Mouse (Mus musculus) forelimb bud, embryonic 11.5 days (tissue): ENCODE data around the gene Plxna4.

Experiments
- DNase-seq: peaks from one replicate; pipeline ENCODE4 v3.0.0-alpha.2; 2012; ENCODE audit warnings: low read depth, low spot score

Plxna4 gene

DNA sequence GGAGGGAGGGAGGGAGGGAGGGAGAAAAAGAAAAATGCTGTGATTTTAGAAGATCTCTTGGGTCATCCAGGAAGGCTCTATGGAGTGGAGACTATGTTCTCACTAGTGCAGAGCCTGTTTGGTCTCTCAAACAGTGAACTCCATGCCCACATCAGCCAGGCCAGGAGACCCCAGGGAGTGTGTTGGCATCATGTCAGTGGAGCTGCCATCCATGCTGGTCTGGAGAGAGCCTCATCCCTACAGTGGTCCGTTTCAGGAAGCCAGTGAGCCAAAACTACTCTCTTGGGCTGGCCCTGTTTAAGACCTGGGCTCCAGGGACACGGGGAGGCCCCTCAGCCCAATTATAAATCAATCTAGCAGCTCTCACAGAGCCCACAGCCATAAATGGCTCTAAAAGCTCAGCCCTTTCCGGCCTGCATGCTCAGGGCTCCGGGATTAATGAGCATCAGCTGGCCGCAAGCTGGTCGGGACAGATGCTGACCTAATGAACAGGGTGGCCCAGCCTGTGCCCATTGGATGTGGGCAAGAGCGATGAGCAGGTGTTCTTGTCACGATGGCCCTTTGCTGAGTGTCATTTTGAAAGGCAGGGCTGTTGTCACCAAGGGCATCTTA is 180.3 kb downstream of the Plxna4 start:
- peak; percentile 71 for DNase-seq

DNA sequence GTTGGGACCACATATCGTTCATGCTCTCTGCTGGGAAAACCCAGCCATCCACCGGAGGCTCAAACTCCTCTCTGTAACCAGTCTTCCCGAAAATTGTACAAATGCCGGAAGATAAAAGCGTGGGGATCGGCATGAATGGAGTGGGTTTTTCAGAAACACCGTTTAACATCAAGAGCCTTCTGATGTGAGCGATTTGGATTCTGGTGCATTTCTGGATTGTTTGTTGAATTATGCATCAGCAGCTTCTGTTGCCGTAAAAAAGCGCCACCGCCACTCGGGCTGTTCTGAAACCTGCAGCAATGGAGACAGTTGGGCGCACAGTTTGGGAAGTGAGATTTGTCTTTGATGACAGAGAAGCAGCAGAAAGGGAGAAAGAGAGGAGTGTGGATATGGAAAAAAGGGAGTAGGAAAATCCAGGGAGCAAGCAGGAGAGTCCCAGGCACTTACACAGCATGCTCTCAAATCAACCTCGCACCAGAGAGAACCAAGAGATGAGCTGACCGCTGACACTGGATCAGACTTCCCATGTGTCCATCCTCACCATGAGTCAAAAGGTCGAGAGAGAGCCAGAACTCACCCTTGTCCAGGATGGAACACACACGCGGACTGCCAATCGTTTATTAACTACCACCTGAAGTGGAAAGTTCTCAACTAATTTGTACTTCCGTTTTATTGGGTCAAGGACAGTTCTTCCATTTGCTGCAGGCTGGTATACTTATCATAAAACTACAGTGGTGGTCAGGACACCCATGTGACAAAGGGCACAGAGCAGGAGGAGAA is 181.5 kb downstream of the Plxna4 start:
- no peak for DNase-seq

DNA sequence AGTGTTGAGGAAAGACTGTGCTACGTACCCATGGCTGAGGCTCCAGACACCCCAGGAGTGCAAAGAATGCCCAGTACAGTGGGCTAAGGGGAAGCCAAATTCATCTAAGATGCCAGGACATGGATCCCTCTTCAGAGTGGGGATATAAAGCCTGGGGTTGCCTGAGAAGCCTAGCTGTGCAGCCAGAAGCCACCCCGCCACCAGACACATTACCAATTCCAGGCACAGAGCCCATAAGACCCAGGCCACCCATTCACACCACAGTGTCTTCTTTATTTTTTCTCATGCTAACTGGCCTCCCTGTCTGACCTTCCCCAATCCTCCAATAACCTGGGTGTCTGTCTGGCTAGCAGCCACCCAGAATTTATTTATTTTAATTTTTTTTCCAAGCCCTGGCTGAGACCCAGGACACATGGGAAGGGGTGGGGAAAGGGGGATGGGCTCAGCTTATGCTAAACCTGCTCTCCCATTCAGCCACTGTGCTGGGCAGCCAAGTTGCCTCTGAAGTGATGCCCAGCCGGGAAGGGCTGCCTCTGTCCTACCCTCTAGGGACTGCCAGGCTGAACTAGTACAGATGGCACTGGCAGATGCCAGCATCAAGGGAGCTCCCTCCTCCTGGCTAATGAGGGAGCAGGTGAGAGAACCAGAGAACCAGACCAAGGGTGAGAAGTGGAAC is 185.3 kb downstream of the Plxna4 start:
- DNase-seq = no peak

DNA sequence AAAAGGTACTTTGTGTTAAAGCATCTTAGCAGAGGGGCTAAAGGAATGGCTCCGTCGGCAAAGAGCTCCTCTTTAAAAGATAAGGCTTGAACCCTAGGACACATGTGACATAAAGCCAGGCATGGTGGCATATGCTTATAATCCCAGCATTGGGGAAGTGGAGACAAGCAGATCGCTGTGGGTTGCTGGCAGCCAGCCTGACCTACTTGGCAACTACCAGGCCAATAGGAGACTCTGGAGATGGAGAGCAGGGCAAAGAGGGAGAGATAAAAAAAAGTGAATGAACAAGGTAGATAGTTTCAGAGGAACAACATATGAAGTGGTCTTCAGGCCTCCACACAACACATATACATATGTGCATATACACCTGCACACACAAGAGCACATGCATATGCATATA is 189.7 kb downstream of the Plxna4 start:
- no peak for DNase-seq

DNA sequence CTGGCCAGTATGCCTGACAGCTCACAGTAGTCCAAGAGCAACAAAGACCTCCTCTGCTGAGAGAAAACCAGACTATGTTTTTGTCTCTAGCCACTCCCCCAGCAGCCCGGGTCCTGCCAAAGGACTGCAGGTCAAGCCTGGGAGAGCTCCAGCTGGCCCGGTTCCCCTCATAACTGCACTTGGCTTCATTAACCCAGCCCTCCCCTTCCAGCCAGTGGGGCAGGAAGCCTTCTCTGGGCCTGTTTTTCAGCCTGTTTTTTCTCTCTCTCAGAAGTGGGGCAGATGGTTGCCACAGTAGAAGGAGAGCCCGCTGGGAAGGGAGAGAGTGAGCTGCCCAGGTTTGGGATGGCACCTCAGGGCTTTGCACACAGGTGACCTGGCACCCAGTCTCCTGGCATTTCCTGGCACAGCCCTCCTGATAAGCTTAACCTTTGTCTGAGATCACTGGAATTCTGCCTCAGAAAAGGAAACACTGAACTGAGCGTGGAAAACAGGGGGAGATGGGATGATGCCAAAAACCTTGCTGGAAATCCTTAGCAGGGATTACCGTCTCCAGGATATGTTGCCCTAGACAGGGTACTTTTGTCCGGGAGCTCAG is 190.8 kb downstream of the Plxna4 start:
- no peak for DNase-seq

DNA sequence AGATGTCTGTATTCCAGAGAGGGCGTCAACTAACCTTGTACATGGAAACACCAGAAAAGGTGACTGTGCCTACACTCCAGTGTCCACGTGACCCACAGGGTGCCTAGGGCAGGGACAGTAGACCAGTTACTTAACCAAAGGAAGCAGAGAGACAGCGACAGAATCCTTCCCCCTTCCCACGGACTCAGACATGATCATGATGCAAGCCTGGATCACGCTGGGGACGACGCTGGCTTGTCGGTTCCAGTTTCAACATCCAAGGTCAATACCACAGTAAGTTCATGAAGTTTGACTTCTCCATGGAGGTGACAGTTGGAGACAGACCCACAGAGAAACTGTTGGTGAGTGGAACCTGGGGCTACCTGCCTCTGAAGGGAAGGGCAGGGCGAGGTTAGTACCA is 192.6 kb downstream of the Plxna4 start:
- DNase-seq = no peak

DNA sequence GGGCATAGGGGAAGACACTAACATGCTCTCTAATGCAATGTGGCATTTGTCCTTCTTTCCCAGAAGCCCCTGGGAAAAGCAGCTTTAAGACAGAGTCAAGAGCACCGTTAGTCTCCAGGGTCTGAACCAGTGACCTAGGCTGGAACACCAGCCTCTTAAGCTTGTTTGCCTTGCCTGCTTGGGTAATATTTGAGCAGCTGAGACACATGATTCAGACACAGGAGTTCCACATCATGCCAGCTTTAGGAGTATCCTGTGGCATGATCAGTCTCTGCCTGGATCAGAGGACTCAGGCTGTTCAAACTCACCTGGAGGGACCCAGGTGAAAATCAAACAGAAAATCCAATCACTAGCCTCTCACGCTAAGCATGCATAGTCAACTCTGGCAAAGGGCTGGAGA is 195.7 kb downstream of the Plxna4 start:
- DNase-seq = no peak

DNA sequence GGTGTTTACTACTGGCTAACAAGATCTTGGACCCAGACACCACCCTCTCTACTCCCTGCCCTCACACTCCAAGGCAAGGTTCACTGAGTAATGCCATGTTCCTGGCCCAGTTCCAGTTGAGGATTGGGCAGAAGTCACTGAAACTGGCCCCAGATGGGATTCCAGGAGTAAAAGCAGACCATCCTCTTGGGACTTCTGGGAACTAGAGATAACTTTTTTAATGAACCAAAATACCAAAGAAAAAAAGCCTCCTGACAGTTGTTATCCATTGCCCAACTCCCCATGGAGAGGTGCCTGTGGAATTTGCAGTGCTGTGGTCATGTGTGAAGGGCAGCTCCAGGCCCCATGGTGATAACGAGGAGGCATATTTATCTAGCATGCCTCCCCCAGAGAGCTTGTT is 199.7 kb downstream of the Plxna4 start:
- no peak for DNase-seq

DNA sequence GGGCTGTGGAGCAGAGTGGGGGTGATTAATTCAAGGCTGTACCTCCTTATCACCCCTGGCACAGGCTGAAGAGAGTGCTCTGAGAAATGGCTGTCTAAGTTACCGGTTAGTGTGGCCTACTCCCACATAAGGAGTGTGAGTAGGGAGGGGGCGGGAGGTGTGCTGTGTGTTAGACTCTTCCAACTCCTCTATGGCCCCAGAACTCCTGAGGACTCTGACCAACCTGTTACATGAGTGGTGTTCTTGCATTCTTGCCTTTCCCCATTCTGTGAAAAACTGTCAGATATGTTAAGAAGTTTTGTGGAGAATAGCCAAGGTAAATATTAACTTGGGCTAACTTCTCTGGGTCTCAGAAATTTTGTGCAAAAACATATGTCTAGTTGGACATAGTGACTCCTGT is 201.1 kb downstream of the Plxna4 start:
- no peak for DNase-seq

DNA sequence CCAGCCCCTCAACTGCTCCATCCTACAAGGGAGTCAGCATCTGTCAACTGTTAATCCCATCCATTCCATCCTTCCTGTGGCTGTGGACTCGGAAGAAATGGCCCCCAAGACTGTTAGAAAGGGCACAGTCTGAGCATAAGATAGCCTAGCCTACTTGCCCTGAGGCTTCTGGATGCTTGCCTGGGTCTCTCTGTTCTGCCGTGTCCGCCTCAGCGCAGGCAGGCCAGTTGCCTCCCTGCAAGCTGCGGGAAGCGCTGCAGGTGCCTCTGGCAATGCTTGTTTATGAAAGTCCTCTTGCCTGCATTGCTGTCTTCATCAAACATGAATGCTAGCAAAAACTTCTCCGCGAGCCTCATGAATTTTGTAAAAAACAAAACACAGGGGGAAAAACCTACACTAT is 203.1 kb downstream of the Plxna4 start:
- DNase-seq = no peak

DNA sequence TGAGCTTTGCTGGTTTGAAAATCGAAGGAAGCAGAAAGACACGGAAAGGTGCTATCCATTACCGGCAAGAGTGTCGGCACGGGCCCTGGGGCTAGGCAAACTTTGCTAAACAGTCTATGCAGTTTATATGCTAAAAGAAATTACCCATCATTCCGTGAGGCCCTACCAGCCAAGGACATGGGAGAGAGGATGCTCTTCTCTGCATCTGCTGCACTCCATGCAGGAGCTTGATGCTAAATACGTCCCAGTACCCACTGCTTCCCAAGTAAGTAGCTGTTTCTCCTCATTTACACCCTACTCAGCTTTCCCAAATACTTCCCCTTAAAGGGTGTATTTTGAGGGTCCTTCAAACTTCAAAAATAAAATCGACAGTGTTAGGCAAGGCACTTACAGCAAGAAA is 203.6 kb downstream of the Plxna4 start:
- DNase-seq = no peak

DNA sequence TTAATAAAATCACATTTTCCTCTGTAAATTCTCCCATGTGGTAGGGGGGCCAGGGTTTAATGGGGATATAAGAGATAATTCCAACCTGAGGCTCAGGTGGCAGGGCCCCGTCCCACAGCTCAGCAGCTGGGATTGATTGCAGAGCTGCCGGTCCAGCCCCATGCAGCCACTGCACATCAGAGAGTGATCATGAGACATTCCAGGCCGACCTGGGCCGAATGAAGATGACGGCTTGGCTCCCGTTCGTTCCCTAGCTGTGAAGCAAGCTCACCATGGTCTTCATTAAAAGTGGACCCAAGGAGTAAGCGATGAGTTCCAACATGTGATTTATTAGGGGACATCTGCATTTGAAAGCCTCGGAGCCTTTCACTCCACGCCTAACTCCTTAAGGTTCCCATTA is 206.5 kb downstream of the Plxna4 start:
- peak; percentile 64 for DNase-seq

DNA sequence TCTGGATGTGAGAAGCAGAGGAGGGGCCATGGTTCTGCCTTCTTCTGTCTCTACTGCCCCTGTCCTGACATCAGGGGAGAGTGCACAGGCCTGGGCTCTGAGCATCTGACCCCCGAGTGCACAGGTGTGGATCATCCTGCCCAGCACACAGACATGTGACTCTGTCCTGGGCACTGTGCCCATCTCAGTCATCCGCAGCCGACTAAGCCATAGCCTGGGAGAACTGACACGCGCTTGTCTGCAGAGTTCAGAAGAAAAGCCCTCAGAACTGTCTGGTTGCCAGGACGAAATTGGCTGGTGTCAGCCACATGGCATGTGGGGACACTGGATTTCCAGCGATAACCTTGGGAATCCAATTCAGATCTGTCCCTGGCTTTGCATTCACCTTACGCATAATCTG is 210.8 kb downstream of the Plxna4 start:
- DNase-seq = no peak

DNA sequence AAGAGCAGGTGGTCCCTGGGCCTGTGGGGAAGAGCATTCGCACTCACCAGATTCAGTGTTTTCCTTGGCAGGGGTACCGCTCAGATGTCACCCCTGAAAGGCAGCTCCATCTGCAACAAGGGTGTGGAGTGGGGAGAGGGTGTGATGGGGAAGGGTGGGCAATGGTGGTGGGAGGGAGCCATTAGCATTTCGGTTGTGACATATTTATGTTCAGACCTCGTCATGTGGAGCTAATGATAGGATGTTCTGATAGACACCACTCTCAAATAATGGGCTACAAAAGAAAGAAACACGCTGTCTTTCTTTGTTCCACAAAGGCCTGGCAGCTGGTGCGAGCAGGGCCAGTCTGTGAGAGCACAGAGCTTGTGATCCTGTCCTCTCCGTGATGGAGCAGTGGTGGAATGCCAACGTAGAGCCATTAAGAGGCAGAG is 214.0 kb downstream of the Plxna4 start:
- no peak for DNase-seq

DNA sequence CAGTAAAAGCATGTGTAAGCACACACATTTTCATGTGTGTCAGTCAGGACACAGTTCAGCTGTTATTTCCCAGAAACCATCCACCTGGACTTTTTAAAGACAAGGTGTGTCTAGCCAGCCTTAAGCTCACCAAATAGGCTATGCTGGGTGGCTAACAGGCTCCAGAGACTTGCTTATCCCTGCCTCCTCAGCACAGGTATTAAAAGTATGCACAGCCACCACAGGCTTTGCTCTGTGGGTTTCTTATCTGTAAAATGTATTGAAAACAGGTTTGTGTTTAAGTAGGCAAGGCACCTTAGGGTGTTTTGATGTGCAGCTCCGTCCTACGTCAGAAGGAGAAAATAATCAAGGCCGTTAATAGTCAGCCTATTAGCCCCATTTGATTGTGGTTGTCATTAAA is 218.9 kb downstream of the Plxna4 start:
- DNase-seq = no peak

DNA sequence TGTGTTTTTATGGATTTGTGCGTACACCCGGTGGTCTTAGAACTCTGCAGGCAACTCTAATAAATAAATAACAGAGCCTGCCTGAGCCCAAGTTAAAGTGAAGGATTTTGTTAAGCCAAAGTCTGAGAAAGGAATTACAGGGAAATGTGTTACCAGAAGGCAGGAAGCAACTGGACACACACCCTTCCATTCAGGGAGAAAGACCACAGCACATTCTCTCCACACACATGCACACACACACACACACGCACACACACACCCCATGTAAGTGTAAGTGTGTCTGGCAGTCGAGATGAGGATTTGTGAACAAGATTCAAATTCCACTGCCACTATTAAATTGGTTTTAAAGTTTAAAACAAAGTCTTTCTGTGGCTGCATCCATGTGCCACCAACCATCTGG is 219.6 kb downstream of the Plxna4 start:
- peak; percentile 60 for DNase-seq

DNA sequence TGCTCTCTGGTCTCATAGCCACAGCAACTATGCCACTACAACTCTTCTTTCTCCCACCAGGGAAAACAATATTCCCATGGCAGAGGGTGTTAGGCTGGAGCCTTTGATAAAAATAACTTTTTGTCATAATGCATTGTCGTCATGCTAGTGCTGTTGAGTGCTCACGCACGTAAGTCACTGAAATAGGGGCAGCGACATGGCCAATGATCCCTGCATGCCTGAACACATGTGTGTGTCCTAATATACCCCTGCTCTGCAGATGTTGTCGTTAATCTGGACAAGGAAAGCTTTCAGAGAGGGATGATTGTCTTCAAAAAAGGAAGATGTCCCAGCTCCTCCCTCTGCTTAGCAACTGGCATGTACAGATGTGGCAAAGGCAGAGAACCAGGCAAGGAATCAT is 223.1 kb downstream of the Plxna4 start:
- DNase-seq = no peak

DNA sequence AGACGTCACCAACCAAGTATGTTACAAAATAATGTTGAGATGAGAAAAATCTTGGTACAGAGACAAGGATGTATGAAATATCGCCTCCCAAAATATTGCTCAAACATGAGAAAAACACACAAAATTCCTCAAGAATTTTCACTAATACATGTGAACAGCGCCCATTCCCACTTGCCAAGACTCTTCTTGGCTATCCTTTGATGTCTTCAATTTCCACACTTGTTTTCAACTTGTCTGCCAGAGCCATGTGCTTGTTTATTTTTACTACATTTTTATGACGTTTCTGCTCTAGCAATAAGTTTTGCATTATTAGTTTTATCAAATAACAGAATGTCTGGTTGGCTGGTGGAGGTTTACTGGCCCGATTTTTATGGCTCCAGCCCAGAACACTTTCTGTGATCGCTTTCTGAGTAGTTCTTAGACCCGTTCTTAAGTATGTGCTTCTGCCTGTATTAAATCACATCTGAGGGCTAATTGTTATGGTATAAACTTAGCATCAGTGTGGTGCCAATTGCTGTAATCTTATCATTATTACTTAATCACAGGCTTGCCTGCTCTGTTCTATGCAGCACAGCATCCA is 224.4 kb downstream of the Plxna4 start:
- no peak for DNase-seq

DNA sequence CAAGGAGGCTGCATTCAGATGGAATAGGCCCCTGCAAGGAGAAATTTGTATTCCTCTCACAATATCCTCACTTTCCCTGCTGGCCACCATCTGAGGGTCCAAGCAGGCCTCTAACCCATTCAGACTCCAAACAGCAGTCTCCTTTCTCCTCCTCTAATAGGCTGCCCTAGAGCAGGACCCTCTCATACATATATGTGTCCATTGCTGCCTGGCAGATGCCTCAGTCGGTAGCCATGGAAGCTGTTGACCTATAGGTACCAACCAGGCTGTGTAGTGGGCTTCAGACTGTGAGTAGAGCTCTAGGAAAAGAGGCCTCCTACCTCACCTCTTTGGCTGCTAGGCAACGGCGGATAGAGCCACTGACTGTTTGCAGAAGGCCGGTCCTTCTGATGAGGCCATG is 225.6 kb downstream of the Plxna4 start:
- DNase-seq = no peak

DNA sequence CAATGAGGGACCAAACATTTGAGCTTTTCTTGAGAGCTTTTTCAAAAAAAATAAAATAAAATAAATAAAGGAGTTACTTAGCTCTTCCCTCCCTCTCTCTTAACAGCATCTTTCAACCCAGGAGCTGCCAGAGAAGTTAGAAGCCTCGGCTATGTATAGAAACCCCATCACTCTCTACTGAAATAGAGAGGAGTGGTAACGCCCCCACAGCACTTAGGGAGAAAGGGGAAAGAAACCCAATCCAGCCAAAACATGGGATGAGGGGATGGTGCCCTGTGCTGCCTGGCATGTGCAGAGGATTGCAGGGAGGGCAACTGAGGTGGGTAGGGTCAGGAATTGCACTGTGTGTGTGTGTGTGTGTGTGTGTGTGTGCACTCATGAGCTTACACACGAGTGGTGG is 228.3 kb downstream of the Plxna4 start:
- DNase-seq = no peak

DNA sequence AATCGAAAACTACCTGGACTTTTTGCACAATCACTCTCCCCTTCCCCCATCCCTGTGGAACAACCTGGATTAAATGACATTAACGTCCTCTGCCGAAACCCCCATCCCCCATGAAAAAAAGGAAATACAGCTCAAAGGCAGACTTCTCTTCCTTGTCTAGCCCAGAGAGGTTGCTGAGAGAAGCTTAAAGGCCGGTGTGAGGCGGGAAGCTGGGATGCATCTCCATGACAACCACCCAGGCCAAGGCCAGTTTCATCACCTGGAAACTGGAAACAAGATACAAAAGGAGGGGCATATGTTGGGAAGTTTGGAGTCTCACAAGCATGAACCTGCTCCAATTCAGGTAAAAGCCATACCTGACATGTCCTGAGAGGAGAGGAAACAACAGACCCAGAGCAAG is 230.5 kb downstream of the Plxna4 start:
- no peak for DNase-seq

DNA sequence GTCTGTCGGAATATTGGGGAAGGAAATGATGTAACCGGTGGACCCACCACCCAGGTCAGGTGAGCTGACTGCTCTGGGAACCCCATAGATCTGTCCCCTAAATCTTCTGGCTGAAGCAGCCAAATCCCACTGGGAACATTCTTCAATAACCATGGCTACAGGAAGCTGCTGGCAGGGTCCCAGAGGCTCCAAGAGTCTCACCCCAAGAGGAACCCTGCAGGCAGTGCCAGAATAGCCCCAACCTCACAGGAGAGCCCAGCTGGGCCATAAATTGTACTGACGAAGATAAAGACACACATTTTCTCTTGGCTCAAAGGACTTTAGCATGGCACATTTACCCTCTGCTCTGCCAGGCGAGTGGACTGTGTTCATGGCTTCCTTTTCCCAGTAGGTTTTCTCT is 232.4 kb downstream of the Plxna4 start:
- no peak for DNase-seq
